Mouse (Mus musculus): ENCODE measurements around the gene Homer2. TPM values are rescaled to one million over a fixed set of nuclear protein-coding genes. Genes with fewer than 3 reads are reported as not detected.

The Homer2 gene
- total and polyA plus RNA-seq, 3 experiments, result 0.08 TPM; not detected in 2

DNA sequence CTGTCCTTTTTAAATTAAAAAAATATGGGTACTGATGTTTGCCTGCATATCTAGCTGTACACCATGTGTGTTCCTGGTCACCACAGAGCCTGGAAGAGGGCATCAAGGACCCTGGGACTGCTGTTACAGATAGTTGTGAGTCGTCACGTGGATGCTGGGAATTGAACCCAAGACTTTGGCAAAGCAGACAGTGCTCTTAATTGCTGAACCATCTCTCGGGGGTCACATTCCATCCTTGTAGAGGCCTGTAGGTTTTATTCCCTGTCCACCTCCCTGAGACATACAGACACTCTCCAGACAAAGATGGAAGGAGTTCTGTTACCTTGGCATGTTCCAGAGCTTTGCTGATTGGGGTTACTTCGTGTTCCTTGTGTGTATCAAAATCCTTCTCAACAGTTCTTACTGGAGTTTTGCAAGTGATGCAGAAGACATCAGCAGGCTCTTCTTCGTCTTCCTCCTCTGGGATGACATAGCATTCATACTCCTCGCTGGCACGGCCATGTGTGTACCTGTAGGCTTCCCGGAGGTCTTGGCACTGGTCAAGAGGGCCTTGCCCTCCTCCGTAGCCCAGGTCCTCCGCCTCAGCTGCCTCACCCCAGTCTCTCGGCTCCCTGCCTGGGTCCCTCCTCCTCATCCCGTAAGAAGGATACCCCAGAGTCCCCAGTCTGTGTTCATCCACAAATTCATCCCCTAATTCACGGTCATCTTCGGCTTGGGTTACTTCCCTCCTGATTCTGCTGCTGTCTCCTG lies 147.9 kb downstream of the Homer2 start:
- no peaks in the 10 kb centered on the region for H3K79me2 ChIP-seq (replicated peaks; ENCODE audit: control insufficient read depth, extremely low read depth, insufficient read depth, poor library complexity, severe bottlenecking)
- TF ChIP-seq USF1 (IDR thresholded peaks at IDR 0.05; ENCODE audit: low read depth, low read length) (no peak), TBP (conservative IDR thresholded peaks at IDR 0.05; ENCODE audit: low read depth, low read length) (no peak), CTCF (conservative IDR thresholded peaks at IDR 0.05 in 1 of 2, IDR thresholded peaks at IDR 0.05 in 1 of 2; ENCODE audit: low read depth in 2 of 2, low read length in 2 of 2) (no peak), MAFK (IDR thresholded peaks at IDR 0.05; ENCODE audit: insufficient replicate concordance, low read length) (no peak), ZNF384 (IDR thresholded peaks at IDR 0.05; ENCODE audit: low read depth, low read length) (no peak), MXI1 (IDR thresholded peaks at IDR 0.05; ENCODE audit: low read depth, low read length) (no peak), MYC (IDR thresholded peaks at IDR 0.05; ENCODE audit: low read depth, low read length) (no peak), MAZ (IDR thresholded peaks at IDR 0.05; ENCODE audit: low read depth, low read length) (no peak), RCOR1 (conservative IDR thresholded peaks at IDR 0.05; ENCODE audit: low read depth, low read length) (no peak), CHD1 (IDR thresholded peaks at IDR 0.05; ENCODE audit: low read depth, low read length) (no peak), JUN (IDR thresholded peaks at IDR 0.05; ENCODE audit: insufficient read depth, low read depth, low read length) (no peak), ELF1 (IDR thresholded peaks at IDR 0.05; ENCODE audit: low read depth, low read length) (no peak), RAD21 (IDR thresholded peaks at IDR 0.05; ENCODE audit: low read depth, low read length) (no peak), HCFC1 (IDR thresholded peaks at IDR 0.05; ENCODE audit: low read depth, low read length) (no peak), TCF12 (IDR thresholded peaks at IDR 0.05; ENCODE audit: low read depth, low read length) (no peak), BHLHE40 (IDR thresholded peaks at IDR 0.05; ENCODE audit: low read depth, low read length) (no peak), EP300 (IDR thresholded peaks at IDR 0.05; ENCODE audit: low read length) (no peak)
- H3K27ac ChIP-seq (ENCODE audit: insufficient read depth, low read depth), result no peak overlapping the region
- dilution Hi-C loops (cut with MboI; ENCODE audit: extremely low pct_ligation_motif_present, extremely low pct_unique_long_range_greater_than_20kb, low sequenced_read_pairs), result no loop called here
- no peak for DNase-seq (ENCODE audit: extremely low read depth)
- no peaks in the 10 kb centered on the region for H3K9me3 ChIP-seq (replicated peaks; ENCODE audit: low read length)
- in situ Hi-C loops (cut with MboI; ENCODE audit: low pct_ligation_motif_present, low pct_unique_long_range_greater_than_20kb, low sequenced_read_pairs), result no loop called here
- no peak overlapping the region for H3K4me3 ChIP-seq (replicated peaks in 1 of 3; ENCODE audit: low read depth in 2 of 3, low read length in 2 of 3, poor library complexity in 1 of 3)
- no peaks in the 10 kb centered on the region for H3K4me1 ChIP-seq (ENCODE audit: control insufficient read depth in 1 of 2, insufficient read depth in 2 of 2)
- H3K36me3 ChIP-seq (replicated peaks in 1 of 2; ENCODE audit: control insufficient read depth in 1 of 2, insufficient read depth in 1 of 2, low read length in 1 of 2), result no peaks in the 10 kb centered on the region
- no peaks in the 10 kb centered on the region for H3K27me3 ChIP-seq (replicated peaks)
- no peak overlapping the region for H3K4me2 ChIP-seq (ENCODE audit: insufficient read depth, low read depth, poor library complexity, severe bottlenecking)
- H3K9ac ChIP-seq (ENCODE audit: insufficient read depth, low read depth), result no peak overlapping the region

DNA sequence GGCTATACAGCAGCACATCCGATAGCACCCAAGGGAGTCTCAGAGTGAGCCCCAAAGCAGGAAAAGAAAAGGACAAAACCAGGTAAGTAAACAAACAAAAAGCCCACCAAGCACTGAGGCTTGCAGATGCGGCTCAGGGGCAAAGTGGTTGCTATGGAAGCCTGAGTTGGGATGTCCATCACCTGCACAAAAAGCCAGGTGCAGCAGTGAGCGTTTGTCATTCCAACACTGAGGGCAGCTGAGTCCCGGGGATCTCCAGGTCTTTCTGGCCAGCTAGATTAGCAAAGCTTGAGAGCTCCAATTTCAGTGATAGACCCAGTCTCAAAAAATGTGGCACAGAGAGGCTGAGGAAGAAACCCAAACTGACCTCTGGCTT lies 149.4 kb downstream of the Homer2 start:
- TF ChIP-seq MAX (IDR thresholded peaks at IDR 0.05; ENCODE audit: low read length), result no peak
- no peak for TF ChIP-seq ELF1 (IDR thresholded peaks at IDR 0.05; ENCODE audit: low read depth, low read length)
- no peak for TF ChIP-seq EP300 (IDR thresholded peaks at IDR 0.05; ENCODE audit: low read length)
- no peaks in the 10 kb centered on the region for H3K4me1 ChIP-seq (ENCODE audit: control insufficient read depth in 1 of 2, insufficient read depth in 2 of 2)
- H3K4me3 ChIP-seq (replicated peaks in 1 of 3; ENCODE audit: low read depth in 2 of 3, low read length in 2 of 3, poor library complexity in 1 of 3), result no peak overlapping the region
- H3K27me3 ChIP-seq (replicated peaks), result no peaks in the 10 kb centered on the region
- H3K36me3 ChIP-seq (replicated peaks in 1 of 2; ENCODE audit: control insufficient read depth in 1 of 2, insufficient read depth in 1 of 2, low read length in 1 of 2), result no peaks in the 10 kb centered on the region
- no peak overlapping the region for H3K9ac ChIP-seq (ENCODE audit: insufficient read depth, low read depth)
- no peaks in the 10 kb centered on the region for H3K79me2 ChIP-seq (replicated peaks; ENCODE audit: control insufficient read depth, extremely low read depth, insufficient read depth, poor library complexity, severe bottlenecking)
- DNase-seq (ENCODE audit: extremely low read depth), result no peak
- dilution Hi-C loops (cut with MboI; ENCODE audit: extremely low pct_ligation_motif_present, extremely low pct_unique_long_range_greater_than_20kb, low sequenced_read_pairs), result no loop called here
- no peak overlapping the region for H3K27ac ChIP-seq (ENCODE audit: insufficient read depth, low read depth)
- in situ Hi-C loops (cut with MboI; ENCODE audit: low pct_ligation_motif_present, low pct_unique_long_range_greater_than_20kb, low sequenced_read_pairs), result no loop called here
- H3K4me2 ChIP-seq (ENCODE audit: insufficient read depth, low read depth, poor library complexity, severe bottlenecking), result no peak overlapping the region
- no peaks in the 10 kb centered on the region for H3K9me3 ChIP-seq (replicated peaks; ENCODE audit: low read length)
